In genomic region chr7:67372729-67373583, GRCm38 (mm10) we compare ENCODE assay signal across 7 mouse cellular contexts. TPM values are rescaled to one million over a fixed set of nuclear protein-coding genes. Genes with fewer than 3 reads are reported as not detected.
DNase-seq lines count a peak whose midpoint lies in the region; ATAC-seq lines count a peak whose summit lies in the region.

Gene Mef2a, minus strand, starts transcription at chr7:67372858.

- no peaks in the 10 kb centered on the region for H3K36me3 ChIP-seq in intestine, embryonic 16.5 days (ENCODE audit: control insufficient read depth, insufficient read depth, low read length)
- no peaks in the 10 kb centered on the region for H3K36me3 ChIP-seq in midbrain, embryonic 11.5 days (ENCODE audit: control insufficient read depth, insufficient read depth, low read length)

- peak within 1 kb of the TSS; percentile 96 for H3K4me3 ChIP-seq in intestine, embryonic 16.5 days (ENCODE audit: low read length)
- H3K4me3 ChIP-seq in midbrain, embryonic 11.5 days (ENCODE audit: low read depth, low read length) = peak within 1 kb of the TSS; percentile 95

- H3K4me1 ChIP-seq in intestine, embryonic 16.5 days (ENCODE audit: control insufficient read depth, insufficient read depth, low read length) = peaks cover 8% of the 10 kb centered on the region
- peaks cover 7% of the 10 kb centered on the region; the same call in 1 of the 2 replicates for H3K4me1 ChIP-seq in midbrain, embryonic 11.5 days (ENCODE audit: control insufficient read depth, insufficient read depth, low read length)

- intact Hi-C loops in left cerebral cortex, postnatal 36 days (cut with DNase I) = loop anchor here (5.0 kb wide), 4 partner anchors 69 to 174 kb away; no protein-coding TSS in a partner anchor

- peak within 1 kb of the TSS; percentile 92 for H3K27ac ChIP-seq in intestine, embryonic 16.5 days (ENCODE audit: low read length)
- H3K27ac ChIP-seq in midbrain, embryonic 11.5 days (ENCODE audit: low read depth, low read length) = peak within 1 kb of the TSS; percentile 96

- peak within 1 kb of the TSS; percentile 98 for H3K9ac ChIP-seq in intestine, embryonic 16.5 days (ENCODE audit: low read depth, low read length)
- H3K9ac ChIP-seq in midbrain, embryonic 11.5 days (ENCODE audit: low read length) = peak within 1 kb of the TSS; percentile 97

- peak within 1 kb of the TSS; percentile 91 for H3K4me2 ChIP-seq in intestine, embryonic 16.5 days (ENCODE audit: low read depth, low read length)
- H3K4me2 ChIP-seq in midbrain, embryonic 11.5 days = peak within 1 kb of the TSS; percentile 66

- no peaks in the 10 kb centered on the region for H3K9me3 ChIP-seq in intestine, embryonic 16.5 days (ENCODE audit: control insufficient read depth, low read length)
- no peaks in the 10 kb centered on the region for H3K9me3 ChIP-seq in midbrain, embryonic 11.5 days (ENCODE audit: control insufficient read depth, low read length)

- peak; percentile 92 for DNase-seq in adrenal gland, adult 8-10 months
- peak; percentile 97 for DNase-seq in embryo, embryonic 9.5 days (ENCODE audit: extremely low spot score)
- DNase-seq in gastrocnemius, postnatal 4 days (ENCODE audit: low spot score in 2 of 2) = peak; percentile 95 to 98
- peak; percentile 97 for DNase-seq in left cerebral cortex, postnatal 36 days (ENCODE audit: low spot score in 2 of 2)
- DNase-seq in midbrain, embryonic 11.5 days (ENCODE audit: low spot score, missing footprints) = peak; percentile 99
- peak; percentile 97 for DNase-seq in skeletal muscle tissue, adult 2 months (ENCODE audit: low read depth, low spot score)

- ATAC-seq in intestine, embryonic 16.5 days = peak; percentile 92
- ATAC-seq in midbrain, embryonic 11.5 days (ENCODE audit: low FRiP score) = peak; percentile 94

- under 1% methylated on average over 86 of the region's 89 CpGs for WGBS in intestine, embryonic 16.5 days
- under 1% methylated on average over 81 of the region's 89 CpGs for WGBS in midbrain, embryonic 11.5 days

- no peaks in the 10 kb centered on the region for H3K27me3 ChIP-seq in intestine, embryonic 16.5 days (replicated peaks; ENCODE audit: control insufficient read depth, insufficient read depth, low read length)
- no peaks in the 10 kb centered on the region for H3K27me3 ChIP-seq in midbrain, embryonic 11.5 days (ENCODE audit: control insufficient read depth, insufficient read depth, low read length)

RNA-seq across cellular contexts. Expression of gene Mef2a, which starts in this region (rescaled TPM):
- 10 to 100 TPM; 47.9 to 76.3 (median 63.2) TPM for total RNA-seq in adrenal gland, adult 8-10 months (2022)
- 100 to 1,000 TPM; 104 to 116 TPM for total RNA-seq in gastrocnemius, postnatal 4 days (2021)
- 23.6 and 23.7 TPM in 2 replicates for polyA plus RNA-seq in intestine, embryonic 16.5 days (2015; fragmentation: Nextera tagmentation; extraction: Ambion mirVana)
- 100 to 1,000 TPM; 101 to 114 TPM for total RNA-seq in left cerebral cortex, postnatal 36 days (2021)
- polyA plus RNA-seq in midbrain, embryonic 11.5 days (2014; fragmentation: Nextera tagmentation; extraction: Ambion mirVana) = 24.1 and 28.9 TPM in 2 replicates

Comparison
In these comparisons a context has a peak if more than half of its experiments do, and no peak if none do; other contexts are left out.
1. Peak in every context shown above with its lines: DNase-seq, ATAC-seq, H3K4me3 ChIP-seq and H3K27ac ChIP-seq.